Mouse (Mus musculus) G1E (cell line): ENCODE data around the gene Ccdc85c.

ENCODE experiments used
- CTCF ChIP-seq: IDR thresholded peaks from 2 replicates; pipeline ENCODE4 v1.5.1; 2012; ENCODE audit warnings: low read depth, low read length, inconsistent platforms, mixed read lengths
- GATA1 ChIP-seq: IDR thresholded peaks from 2 replicates; pipeline ENCODE4 v1.6.1; 2012; ENCODE audit warnings: borderline replicate concordance, low read length, inconsistent platforms, mixed read lengths
- POLR2AphosphoS5 ChIP-seq: IDR thresholded peaks from 2 replicates; pipeline ENCODE4 v1.6.1; 2012; ENCODE audit warnings: low read depth, low read length, inconsistent platforms; ENCODE audit not compliant: insufficient replicate concordance

DNA sequence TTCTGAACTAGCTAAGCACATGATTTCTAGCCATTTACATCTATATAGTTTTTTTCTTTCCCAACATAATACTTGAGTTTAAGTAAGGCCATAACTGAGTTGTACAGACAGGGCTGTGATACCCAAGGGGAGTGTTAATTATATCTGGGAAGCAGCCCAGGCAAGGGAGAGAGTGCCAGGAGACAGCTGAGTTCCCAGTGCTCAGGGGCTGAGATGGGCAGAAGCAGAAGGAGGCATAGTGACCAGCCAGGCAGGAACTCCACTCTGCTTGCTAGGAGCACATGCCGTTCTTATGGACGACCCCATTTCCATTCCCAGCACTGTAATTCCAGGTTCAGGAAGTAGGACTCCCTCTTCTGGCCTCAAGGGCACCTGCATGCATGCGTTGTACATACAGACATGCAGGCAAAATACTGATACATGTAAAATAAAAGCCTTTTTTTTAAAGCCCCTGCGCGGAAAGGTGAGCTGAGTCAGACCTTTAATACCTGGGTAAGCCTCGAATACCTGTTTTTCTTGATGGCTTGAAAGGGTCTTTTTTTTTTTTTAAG is 87.6 kb downstream of the Ccdc85c start:
- no peak for TF ChIP-seq POLR2AphosphoS5
- no peak for TF ChIP-seq CTCF
- no peak for TF ChIP-seq GATA1
